In the genomic region with DNA sequence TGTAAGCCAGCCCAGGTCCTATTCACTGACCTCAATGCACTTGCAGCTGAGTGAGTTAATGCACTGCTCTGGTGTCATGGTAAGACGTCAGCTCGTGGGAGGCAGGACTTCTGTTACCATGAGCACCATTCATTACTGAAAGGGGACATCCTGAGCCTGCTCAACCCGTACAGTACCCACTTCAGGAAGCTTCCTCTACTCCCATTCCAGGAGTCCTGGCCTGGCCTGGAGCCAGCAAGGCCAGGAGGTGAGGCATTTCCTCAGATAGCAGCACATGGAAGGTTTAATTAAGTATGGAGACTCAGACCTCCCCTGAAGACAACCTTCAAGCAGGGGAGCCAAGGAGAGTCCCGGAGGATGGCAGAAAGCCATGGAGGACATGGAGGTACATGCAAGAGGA, we compare ENCODE assay signal across 8 mouse cellular contexts.
A peak's percentile ranks its signal among the peaks of the same experiment; 100 is the strongest.
DNase-seq lines count a peak whose midpoint lies in the region; ATAC-seq and TF ChIP-seq lines count a peak whose summit lies in the region.

No protein-coding gene starts in this region.

- TF ChIP-seq POLR2A in heart, adult 2 months (IDR thresholded peaks at IDR 0.05; ENCODE audit: insufficient read depth, low read depth, low read length) = peak; percentile 19; the same call in 1 of the 2 replicates

- no peaks in the 10 kb centered on the region for H3K9me3 ChIP-seq in hindbrain, postnatal 0 days (ENCODE audit: low read length)
- H3K9me3 ChIP-seq in hindbrain, embryonic 11.5 days (ENCODE audit: control insufficient read depth, low read length) = no peaks in the 10 kb centered on the region
- no peaks in the 10 kb centered on the region for H3K9me3 ChIP-seq in kidney, postnatal 0 days (replicated peaks; ENCODE audit: low read length)

- H3K9ac ChIP-seq in hindbrain, postnatal 0 days (replicated peaks; ENCODE audit: low read length) = no peak overlapping the region
- H3K9ac ChIP-seq in hindbrain, embryonic 11.5 days (ENCODE audit: low read depth, low read length) = no peak overlapping the region
- 0 out of 2 replicates have a peak overlapping the region, but pooled peaks have one; percentile 34 for H3K9ac ChIP-seq in heart, adult 2 months (ENCODE audit: low read depth, low read length)
- no peak overlapping the region for H3K9ac ChIP-seq in kidney, postnatal 0 days (ENCODE audit: low read depth, low read length)

- no peak overlapping the region for H3K4me2 ChIP-seq in hindbrain, postnatal 0 days (ENCODE audit: low read depth, low read length)
- no peak overlapping the region for H3K4me2 ChIP-seq in hindbrain, embryonic 11.5 days (replicated peaks; ENCODE audit: low read depth, low read length)
- no peak overlapping the region for H3K4me2 ChIP-seq in kidney, postnatal 0 days (ENCODE audit: low read length)

- H3K27me3 ChIP-seq in hindbrain, postnatal 0 days (ENCODE audit: insufficient read depth, low read length) = no peaks in the 10 kb centered on the region
- no peaks in the 10 kb centered on the region for H3K27me3 ChIP-seq in hindbrain, embryonic 11.5 days (ENCODE audit: control insufficient read depth, insufficient read depth, low read length)
- no peaks in the 10 kb centered on the region for H3K27me3 ChIP-seq in heart, adult 2 months (ENCODE audit: control insufficient read depth, insufficient read depth, low read length)
- H3K27me3 ChIP-seq in kidney, postnatal 0 days (ENCODE audit: insufficient read depth, low read length) = no peaks in the 10 kb centered on the region

- H3K79me2 ChIP-seq in heart, adult 2 months (replicated peaks; ENCODE audit: control insufficient read depth, insufficient read depth, low read length) = no peaks in the 10 kb centered on the region; the same call in 1 of the 2 replicates

- 0 out of 2 replicates have a peak, but pooled peaks have one; percentile 33 for TF ChIP-seq EP300 in heart, adult 2 months (IDR thresholded peaks at IDR 0.05; ENCODE audit: insufficient read depth, low read depth, low read length)

- intact Hi-C loops in heart, adult 2 months (cut with DNase I) = no loop called here

- WGBS in hindbrain, postnatal 0 days = 26% methylated on average over 4 of the region's 4 CpGs
- WGBS in hindbrain, embryonic 11.5 days = 68% methylated on average over 4 of the region's 4 CpGs
- WGBS in heart, adult 2 months = 4% methylated on average over 4 of the region's 4 CpGs
- WGBS in kidney, postnatal 0 days = 14% methylated on average over 4 of the region's 4 CpGs

- DNase-seq in hindbrain, postnatal 0 days (ENCODE audit: low spot score) = peak; percentile 32
- DNase-seq in hindbrain, embryonic 11.5 days (ENCODE audit: low spot score) = no peak
- peak; percentile 69 to 70 for DNase-seq in heart, adult 2 months
- peak; percentile 59 for DNase-seq in kidney, postnatal 0 days (ENCODE audit: low spot score)
- peak; percentile 64 for DNase-seq in skeletal muscle tissue, adult 2 months (ENCODE audit: low read depth, low spot score)
- no peak for DNase-seq in B cell, adult 2 months
- no peak for DNase-seq in spleen, postnatal 4 days (ENCODE audit: low spot score in 2 of 2)
- DNase-seq in cerebellum, postnatal 25 days = no peak

- H3K36me3 ChIP-seq in hindbrain, postnatal 0 days (ENCODE audit: insufficient read depth, low read length) = no peaks in the 10 kb centered on the region
- no peaks in the 10 kb centered on the region for H3K36me3 ChIP-seq in hindbrain, embryonic 11.5 days (ENCODE audit: control insufficient read depth, insufficient read depth, low read length)
- peaks cover 54% of the 10 kb centered on the region for H3K36me3 ChIP-seq in heart, adult 2 months (ENCODE audit: control insufficient read depth, insufficient read depth, low read length)
- peaks cover 22% of the 10 kb centered on the region for H3K36me3 ChIP-seq in kidney, postnatal 0 days (ENCODE audit: insufficient read depth, low read length)

- peak overlapping the region; percentile 67; the same call in 1 of the 2 replicates for H3K27ac ChIP-seq in hindbrain, postnatal 0 days
- H3K27ac ChIP-seq in hindbrain, embryonic 11.5 days (ENCODE audit: low read depth, low read length) = no peak overlapping the region
- H3K27ac ChIP-seq in heart, adult 2 months = peak overlapping the region; percentile 70
- peak overlapping the region; percentile 65 for H3K27ac ChIP-seq in kidney, postnatal 0 days

- TF ChIP-seq CTCF in hindbrain, postnatal 0 days (IDR thresholded peaks at IDR 0.05; ENCODE audit: low read depth) = no peak
- no peak for TF ChIP-seq CTCF in heart, adult 2 months (IDR thresholded peaks at IDR 0.05)
- no peak for TF ChIP-seq CTCF in kidney, postnatal 0 days (IDR thresholded peaks at IDR 0.05; ENCODE audit: low read depth)

- 0 out of 2 replicates have a peak, but pooled peaks cover 5% of the 10 kb centered on the region for H3K4me1 ChIP-seq in hindbrain, postnatal 0 days (ENCODE audit: insufficient read depth, low read length)
- H3K4me1 ChIP-seq in hindbrain, embryonic 11.5 days (replicated peaks; ENCODE audit: control insufficient read depth, insufficient read depth, low read length) = no peaks in the 10 kb centered on the region
- peaks cover 44% of the 10 kb centered on the region for H3K4me1 ChIP-seq in heart, adult 2 months (ENCODE audit: control insufficient read depth, insufficient read depth, low read length)
- H3K4me1 ChIP-seq in kidney, postnatal 0 days (replicated peaks; ENCODE audit: insufficient read depth, low read length) = peaks cover 15% of the 10 kb centered on the region

- peak; percentile 40 for ATAC-seq in hindbrain, postnatal 0 days
- ATAC-seq in hindbrain, embryonic 11.5 days (ENCODE audit: low FRiP score) = no peak
- peak; percentile 12; the same call in 1 of the 2 replicates for ATAC-seq in kidney, postnatal 0 days (replicated peaks; ENCODE audit: low FRiP score, low read depth)

- H3K4me3 ChIP-seq in hindbrain, postnatal 0 days (ENCODE audit: low read length) = no peak overlapping the region
- H3K4me3 ChIP-seq in hindbrain, embryonic 11.5 days (ENCODE audit: low read depth, low read length) = no peak overlapping the region
- no peak overlapping the region for H3K4me3 ChIP-seq in heart, adult 2 months
- no peak overlapping the region for H3K4me3 ChIP-seq in kidney, postnatal 0 days (replicated peaks; ENCODE audit: low read depth, low read length)

Comparison
In these comparisons a context has a peak if more than half of its experiments do, and no peak if none do; other contexts are left out.
1. DNase-seq: peak in hindbrain, postnatal 0 days (single experiment), heart, adult 2 months (2 of 2), kidney, postnatal 0 days (single experiment) and skeletal muscle tissue, adult 2 months (single experiment); none in hindbrain, embryonic 11.5 days (single experiment), B cell, adult 2 months (0 of 2), spleen, postnatal 4 days (0 of 2) and cerebellum, postnatal 25 days (0 of 2).